Mouse (Mus musculus): ENCODE measurements around the gene Atp23.

Gene Atp23

DNA sequence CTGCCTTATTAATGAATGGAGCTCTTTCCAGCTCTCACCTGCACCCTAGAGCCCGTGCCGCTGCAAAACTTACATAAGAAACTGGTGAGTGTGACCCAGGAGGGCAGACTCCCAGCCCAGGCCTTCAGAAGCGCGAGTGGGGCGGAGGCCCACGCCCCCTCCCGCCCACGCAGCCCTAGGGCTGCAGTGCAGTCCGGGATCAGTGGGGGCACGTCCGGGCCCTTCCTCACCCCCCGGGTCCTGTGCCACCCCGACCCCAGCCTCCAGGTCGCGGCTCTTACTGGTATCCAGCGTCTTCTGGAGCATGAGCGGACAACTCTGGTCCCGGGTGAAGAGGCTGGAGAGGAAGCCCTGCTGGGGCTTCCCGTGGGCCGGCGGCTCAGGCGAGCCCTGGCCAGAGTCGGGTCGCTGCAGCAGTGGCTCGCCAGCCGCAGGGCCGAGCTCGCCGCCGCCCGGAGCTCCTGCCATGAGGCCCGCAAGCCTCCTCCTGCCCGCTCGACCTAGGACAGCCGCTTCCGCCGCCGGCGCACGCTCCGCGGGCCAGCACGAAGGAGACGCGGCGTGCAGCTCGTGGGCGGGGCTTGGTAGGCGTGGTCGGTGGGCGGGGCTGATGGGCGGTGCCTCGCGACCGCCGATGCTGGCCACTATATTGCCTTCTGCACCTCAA is at the start of gene Atp23:
Atp23 (minus strand) TSS at position 535 of the 667 bp plus-strand sequence.
- peak; percentile 85 for DNase-seq (ENCODE audit: low read depth)

DNA sequence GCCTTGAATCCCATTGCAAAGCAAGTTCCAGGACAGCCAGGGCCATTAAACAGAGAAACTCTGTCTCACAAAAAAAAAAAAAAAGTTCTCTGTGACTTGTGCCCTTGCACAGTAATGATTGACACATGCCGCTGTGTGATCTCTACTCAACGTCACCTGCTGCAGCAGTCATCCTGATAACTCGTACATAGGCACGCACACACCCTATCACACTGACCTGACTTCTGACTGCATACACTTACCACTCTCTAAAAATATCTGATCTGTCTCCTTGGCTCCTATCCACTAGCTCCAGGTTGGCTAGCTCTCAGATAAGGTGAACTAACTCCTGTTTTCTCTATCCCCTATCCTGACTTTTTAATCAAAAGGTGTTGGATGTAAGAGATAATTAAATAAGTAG is 49.4 kb upstream of the Atp23 start:
- DNase-seq (ENCODE audit: low read depth): no peak

DNA sequence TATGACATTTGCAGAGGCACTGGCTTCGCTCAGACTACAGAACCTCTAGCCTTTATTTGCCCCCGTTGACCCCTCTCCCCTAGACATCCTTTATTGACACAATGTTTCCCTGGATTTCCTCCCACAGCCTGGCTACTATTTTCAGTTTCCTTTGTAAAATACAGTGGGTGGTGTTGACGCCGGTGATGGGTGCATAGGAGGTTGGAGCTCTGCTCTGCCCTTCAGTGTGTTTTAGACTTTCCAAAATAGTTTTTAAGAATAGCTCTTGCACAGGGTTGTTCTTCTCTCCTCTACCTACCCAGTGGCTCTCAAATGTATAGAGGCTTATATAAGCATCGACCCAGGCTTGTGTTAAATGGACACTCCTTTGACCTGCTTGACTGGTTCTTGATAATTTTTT is 48.7 kb upstream of the Atp23 start:
- no peak for DNase-seq (ENCODE audit: low read depth)

DNA sequence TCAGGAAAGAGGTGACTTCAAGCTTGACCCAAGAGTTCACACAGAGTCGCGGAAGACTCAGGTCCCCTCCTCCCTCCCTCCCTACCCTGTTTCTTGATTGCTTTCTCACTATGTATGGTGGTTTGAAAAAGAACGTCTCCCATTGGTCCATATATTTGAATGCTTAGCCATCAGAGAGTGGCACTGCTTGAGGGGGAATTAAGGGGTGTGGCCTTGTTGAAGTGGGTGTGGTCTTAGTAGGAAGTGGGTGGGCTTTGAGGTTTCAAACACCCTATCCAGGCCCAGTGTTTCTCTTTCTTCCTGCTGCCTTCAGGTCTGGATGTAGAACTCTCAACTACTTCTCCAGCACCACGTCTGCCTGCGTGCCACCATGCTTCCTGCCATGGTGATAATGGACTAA is 44.4 kb upstream of the Atp23 start:
- DNase-seq (ENCODE audit: low read depth): no peak

DNA sequence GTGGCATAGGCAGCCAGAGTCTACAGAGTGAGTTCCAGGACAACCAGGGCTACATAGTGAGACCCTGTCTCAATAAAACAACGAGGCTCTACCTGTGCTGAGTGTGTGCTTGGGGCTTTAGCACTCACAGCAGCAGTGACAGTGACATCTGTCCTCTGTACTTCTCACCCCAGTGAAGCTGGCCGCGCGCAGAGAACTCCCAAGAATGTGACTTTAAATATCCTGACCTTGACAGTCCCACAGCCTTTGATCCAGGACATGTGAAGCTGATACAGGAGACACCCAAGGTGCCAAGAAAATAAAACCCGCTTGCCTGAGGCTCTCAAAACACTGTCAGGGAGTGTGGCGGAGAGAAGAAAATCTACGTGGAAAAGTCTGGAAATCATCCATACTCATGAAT is 39.8 kb upstream of the Atp23 start:
- DNase-seq (ENCODE audit: low read depth): no peak

DNA sequence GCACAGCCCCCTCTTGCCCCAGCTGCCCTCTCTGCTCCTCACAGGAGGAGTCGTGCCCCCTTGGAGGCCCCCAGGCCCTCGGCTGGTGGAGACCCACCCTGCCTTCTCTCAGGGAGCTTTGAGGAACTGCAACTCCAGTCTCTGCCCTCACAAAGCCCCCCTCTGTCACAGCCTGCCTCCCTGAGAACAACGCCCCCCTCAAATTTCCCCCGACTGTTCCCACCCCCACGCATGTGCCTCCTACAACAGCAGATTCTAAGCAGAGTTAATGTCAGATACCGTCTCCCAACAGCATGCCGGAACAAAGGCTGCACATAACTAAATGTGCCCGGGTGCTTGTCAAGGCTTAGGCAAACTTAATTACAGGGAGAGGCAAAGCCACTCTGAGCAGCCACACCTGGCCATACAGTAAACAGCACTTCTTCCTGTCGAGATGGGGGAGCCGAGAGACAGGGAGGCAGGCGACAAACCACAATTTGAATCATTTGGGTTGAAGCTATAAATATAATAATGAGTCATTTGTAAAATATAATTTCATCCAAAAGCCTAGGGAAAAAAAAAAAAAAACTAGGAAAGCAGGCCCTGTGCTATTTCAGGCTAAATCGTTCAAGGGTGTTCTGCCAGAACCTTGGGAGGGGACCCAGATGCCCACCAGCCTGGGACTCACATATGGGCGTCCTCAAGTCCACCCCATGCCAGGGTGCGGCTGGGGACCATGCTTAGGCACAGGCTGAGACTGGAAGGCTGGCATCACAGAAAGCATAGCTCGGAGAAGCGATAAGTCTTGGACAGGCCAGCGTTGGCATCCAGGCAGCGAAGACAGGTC is 34.6 kb upstream of the Atp23 start:
- DNase-seq (ENCODE audit: low read depth): peak; percentile 53

DNA sequence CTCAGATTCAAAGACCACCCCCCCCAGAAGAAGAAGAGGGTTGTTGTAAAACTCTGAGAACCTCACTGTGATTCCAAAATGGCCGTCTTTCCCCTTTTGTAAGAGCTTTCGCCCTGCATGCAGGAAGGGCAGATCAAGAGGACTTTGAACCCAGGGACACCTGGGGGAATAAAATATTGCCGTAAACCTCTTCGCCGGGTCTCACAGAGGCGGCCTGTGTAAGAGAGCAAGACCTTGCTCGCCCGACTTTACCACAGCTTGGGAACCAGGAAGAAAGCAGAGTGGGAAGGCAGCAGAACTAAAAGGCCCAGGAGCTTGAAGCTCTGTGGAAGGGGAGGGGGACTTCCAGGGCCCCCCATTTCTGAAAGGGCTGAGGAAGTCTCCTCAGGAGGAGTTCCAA is 34.0 kb upstream of the Atp23 start:
- DNase-seq (ENCODE audit: low read depth): no peak

DNA sequence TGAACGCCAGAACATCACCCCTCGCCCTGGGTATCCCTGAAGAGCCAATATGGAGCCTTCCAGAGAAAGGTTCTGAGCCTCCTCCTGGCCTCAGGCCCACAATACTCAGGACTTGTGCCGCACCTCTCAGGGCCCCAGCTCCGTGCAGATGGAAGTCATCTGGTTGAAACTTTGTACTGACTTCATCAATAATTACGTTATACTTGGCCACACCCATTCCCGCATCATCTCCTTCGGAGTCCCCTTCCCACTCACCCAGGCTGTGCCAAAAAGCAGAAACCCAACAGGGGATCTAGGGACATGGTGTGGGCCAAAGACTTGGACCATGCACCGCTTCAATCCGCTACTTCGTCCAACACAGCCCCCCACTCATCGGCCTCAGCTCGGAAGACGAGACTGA is 33.4 kb upstream of the Atp23 start:
- DNase-seq (ENCODE audit: low read depth): no peak

DNA sequence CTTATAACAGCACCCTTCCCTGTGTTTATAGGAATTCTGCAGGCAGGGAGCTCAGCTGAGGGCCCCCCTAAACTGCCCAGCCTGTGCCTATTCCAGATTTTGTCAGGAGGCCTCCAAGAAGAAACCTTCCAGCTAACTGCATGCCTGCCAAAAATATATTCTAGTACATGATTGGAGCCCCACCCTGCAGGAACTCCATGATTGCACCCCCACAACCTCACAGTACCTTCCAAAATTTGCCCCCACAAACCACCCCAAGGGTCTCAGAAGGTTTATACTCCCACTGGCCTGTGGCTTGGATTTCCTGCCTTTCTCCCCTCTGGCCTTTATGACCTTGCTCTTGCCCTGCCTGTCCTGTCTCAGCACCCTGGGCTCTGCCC is 30.6 kb upstream of the Atp23 start:
- no peak for DNase-seq (ENCODE audit: low read depth)

DNA sequence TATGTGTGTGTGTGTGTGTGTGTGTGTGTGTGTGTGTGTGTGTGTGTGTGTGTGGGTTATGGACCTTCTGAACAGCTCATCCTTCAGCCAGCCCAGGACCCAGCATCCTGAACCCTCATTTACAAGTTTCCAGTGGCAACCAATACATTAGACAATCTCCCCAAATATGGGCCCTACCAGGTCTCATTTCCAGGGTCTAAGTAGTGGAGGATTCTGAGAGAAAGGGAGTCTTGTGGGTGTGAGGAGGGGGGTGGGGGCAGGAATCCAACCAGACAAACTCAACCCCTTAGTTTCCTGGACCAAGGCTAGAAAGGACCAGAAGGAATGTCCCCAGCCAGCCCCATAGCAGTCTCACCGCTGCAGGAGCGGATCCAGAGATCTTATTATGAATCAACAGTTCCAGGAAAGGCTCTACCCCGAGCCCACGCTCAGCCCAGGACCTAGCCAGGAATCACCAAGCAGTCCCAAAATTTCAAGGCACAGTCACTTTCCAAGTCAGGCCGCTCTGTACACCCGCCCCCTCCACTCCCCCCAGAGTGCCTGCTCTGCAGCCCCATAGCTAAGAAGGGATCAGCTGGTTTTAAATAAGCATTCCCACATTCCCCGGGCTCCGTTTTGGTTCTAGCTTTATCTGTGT is 30.1 kb upstream of the Atp23 start:
- no peak for DNase-seq (ENCODE audit: low read depth)

DNA sequence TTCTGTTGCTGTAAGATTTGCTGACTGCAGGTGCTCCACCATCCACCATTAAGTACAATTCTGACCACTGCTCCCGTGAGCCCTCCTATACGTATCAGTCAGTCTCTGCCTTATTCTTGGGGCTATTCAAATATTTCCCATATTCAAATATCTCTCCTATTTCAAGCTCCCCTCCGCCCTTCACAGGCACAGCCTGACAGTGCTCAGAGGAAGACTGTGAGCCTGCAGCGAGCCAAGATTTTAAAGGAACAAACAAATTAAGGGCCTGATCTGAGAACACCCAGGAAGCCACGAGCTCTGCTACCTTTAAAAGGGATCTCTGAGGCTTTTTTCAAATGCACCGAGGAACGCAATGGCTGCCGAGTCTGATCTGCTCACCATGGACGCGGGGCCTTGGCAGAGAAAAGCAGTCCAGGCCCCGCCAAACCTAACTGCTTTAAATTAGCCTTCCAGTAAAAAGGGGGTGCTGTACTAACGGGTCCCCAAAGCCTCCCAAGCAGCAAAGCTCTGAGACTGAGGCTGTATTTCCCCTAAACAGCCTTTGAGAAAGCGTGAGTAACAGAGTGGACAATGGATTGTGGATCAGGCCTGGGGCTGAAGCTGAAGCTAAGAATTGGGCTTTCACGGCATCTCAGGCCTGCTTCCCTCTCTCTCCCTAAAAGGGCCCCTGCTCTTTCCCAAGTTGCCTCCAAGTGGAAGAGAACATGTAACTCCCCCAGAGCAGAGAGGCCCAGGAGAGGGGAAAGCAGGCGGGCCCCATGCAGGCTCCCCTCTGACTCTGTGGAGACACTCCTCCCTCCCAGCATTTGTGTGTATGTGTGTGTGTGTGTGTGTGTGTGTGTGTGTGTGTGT is 29.3 kb upstream of the Atp23 start:
- DNase-seq (ENCODE audit: low read depth): no peak

DNA sequence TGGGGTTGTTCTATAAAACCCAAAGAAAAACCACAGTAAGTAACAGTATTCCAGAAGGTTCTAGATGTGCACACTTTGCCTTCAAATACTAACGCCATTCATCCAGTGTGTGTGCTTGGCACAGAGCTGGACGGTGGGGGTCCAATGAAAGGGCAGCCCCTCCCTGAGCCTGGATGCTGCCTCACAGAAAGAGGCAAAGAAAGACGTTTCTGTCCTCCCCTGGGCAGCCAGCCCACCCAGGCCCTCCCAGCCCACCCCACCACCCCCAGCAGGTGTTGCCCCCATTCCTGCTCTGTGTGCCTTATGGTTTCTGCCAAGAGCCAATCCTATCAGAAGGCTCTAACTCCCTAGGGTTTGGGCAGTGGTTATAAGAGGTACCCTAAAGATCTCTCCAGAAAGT is 28.4 kb upstream of the Atp23 start:
- no peak for DNase-seq (ENCODE audit: low read depth)

DNA sequence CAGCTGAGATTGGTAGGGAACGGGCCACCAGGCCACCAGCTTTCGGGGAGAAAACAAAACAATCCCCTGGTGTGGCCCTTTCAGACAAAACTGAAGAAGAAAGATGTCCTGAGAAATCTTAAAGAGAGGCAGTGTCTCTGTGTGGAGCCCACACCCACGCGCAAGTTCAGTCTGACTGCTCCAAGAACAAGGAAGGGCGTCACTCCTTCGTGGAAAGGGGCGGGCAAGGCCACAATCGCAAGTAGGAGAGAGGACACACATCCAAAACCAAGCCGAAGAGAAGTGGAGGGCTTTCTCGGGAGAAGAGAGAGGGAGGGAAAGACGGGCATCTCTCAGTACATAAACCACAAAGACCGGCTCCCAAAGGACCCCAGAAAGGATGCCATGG is 27.7 kb upstream of the Atp23 start:
- no peak for DNase-seq (ENCODE audit: low read depth)

DNA sequence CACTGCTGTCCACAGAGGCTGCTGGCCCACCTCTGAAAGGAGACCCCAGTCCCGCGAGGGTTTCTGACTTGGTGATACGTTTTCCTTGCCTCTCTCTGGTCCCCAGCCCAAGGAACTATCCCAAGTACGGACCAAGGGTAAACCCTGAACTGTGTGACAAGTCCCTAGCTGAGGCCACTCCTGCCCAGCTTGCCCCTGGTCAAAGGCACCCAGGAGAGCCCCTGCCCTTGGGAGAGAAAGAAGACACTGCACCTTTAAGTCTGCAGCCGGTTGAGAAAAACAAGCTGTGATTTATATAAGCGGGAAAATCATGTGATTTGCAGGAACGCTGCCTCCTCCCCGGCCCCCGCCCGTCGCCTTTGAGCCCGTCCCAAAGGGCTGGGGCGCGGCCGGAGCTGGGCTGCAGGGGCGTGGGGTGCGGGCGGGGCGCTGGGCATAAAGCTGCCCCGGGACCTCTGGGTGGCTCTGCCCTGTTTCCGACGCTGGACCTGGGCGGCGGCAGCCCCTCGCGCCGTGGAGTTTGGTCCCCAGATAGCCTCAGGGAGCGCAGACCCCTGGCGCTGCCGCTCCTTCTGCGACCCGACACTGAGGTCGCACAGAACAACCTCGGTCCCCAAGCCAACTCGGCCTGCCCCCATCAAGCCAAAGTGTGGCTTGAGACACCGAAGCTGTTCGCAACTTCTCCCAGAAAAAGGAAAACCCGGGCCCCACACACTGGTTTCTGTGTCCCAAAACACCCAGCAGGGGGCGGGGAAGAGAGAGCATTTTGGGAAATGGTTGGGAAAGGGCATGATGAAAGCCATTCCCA is 27.1 kb upstream of the Atp23 start:
- no peak for DNase-seq (ENCODE audit: low read depth)

DNA sequence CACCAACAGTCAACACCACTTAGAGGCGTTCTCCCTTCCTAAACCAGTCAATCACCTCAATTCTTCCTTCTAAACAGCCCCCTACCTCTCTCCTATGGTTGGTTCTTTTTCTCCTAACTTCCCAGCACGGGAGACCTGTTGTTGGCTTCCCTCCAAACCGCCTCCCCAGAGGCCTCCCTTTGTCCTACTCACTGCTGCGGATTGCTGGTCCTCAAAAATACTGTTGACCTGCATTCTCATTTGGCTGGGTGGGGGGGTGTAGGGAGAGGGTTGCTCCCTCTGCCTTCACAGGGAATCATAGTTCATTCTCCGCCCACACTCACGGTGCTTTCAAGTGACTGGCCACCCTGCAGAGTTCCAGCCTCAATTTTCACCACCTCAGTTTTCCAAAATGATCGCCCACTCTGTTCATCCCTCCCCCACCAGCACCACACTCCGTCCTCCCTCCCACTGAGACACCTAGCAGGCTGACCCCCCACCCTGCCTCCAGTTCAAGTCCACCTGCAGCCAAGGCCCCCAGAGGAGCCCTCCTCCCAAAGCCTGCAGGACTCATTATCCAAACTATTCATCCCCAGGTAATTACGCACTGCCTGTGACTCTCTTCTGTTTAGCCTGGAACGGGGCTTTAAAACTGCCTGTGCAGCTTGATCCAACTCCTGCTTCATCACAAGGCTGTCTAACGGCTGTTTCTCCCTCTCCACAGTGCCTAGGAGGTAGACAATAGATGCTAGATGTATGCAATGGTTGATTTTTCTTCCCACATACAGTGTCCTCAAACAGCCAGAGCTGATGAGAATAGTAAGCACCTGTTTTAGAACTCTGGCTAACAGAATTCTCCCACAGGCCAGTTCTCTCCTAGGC is 26.2 kb upstream of the Atp23 start:
- no peak for DNase-seq (ENCODE audit: low read depth)

DNA sequence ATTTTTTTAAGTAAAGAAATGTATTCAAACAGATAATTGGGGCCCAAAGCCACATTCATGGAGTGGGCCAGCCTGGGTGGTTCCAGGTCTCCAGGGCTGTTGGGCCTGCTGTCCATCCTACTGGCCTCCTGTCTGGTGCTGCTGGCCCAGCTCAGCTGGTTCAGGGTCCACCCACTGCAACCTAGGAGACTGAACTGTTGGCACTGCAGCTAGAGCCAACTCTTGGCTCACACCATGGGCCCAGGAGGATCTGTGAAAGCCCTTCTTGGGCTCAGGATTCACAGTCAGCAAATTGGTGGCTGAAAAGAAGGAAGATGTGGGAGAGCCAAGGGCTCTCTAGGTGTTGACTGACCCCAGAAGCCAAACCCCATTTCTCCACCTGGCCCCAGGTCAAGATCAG is 24.2 kb upstream of the Atp23 start:
- no peak for DNase-seq (ENCODE audit: low read depth)

DNA sequence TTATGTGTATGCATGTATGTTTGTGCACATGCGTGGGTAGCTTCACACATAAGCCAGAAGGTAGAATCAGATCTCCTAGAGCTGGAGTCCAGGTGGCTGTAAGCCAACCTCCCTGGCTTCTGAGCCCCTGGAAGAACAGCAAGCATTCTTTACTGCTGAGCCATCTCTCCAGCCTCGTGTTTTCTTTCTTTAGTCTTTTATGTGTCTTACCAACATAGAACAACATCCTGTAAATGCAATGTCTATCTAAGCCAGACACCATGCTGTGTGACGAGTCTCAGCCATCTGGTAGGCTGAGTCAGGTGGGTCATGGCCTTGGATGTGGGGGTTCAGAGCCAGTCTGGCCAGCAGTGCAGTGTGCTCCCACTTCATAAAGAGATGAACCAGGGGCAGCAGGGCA is 22.9 kb upstream of the Atp23 start:
- DNase-seq (ENCODE audit: low read depth): no peak

DNA sequence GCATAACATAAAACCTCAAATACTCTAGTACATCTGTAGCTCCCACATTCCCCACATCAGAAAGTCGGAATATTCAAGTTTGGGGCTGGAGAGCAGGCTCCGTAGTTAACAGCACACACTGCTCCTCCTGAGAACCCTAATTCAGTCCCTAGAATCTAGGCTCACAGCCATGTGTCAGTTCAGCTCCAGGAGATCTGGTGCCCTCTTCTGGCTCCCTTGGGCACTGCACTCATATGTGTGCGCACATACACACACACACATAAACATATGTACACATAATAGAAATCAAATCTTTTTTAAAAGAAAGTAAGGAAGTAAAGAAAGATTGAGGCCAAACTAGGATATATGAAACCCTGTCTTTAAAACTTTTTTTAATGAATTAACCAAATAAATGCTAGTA is 19.1 kb upstream of the Atp23 start:
- DNase-seq (ENCODE audit: low read depth): no peak

DNA sequence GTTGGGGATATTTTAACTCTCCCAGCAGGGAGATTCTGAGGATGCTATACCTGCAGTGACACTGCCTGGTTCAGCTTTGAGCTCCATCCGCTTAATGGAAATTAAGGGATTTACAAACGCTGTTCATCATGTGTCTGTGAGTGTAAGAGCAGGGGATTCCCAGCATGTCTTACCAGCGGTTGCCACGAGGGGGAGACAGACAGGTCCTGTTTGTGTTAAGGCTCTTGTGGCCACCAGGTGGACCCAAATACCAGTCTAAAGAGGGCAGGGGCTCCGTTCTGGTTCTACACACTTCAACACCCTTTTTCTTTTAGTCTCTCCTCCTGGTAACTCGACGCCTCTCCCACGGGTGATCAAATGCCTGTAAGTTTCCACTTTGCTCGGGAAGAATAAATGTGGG is 17.9 kb upstream of the Atp23 start:
- DNase-seq (ENCODE audit: low read depth): peak; percentile 92

DNA sequence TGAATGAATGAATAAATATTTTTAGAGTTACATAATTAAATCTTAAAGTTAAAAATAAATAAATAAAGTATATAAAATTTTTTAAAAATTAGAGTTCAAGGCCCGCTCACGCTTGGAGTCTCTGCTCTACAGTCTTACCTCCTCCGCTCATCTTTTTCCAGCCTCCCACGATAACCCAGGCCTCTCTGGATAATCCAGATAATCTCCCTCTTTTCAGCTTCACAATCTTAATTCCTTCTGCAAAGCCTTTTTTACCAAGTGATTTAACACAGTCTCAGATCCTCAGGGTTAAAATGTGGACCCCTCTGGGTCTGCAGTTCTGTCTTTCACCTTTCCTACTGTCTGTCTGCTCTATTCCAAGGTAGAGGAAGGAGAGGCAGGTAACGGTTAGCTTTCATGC is 13.1 kb upstream of the Atp23 start:
- DNase-seq (ENCODE audit: low read depth): no peak

DNA sequence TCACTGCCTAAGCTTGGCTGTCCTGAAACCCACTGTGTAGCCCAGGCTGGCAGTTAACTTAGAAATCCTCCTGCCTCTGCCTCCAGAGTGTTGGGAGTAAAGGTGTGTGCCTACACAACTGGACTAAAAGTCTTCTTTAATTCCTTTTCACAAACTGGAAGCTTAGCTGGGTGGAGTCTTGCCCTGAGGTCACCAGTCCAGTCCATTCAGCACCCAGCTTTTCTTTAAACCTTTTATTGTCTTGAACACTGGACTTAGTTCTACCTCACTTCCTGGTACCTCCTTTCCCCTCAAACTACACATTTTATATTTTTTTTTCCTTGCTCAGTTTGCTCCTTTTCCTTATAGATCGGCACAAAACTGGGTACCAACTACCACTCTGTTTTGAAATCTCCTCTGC is 10.3 kb upstream of the Atp23 start:
- DNase-seq (ENCODE audit: low read depth): no peak
